Mouse (Mus musculus) naive thymus-derived CD4-positive, alpha-beta T cell, adult 5 months (primary cell): ENCODE measurements around the gene Pramel4. TPM values are rescaled to one million over a fixed set of nuclear protein-coding genes. Genes with fewer than 3 reads are reported as not detected.

Source experiments
- polyA plus RNA-seq: library from polyadenylated mRNA; unstranded; fragments of 100-300 nt; shearing (Covaris generic); gene quantifications from one replicate; pipeline ENCODE4 v1.2.1, GENCODE M21; 2017

Pramel4 gene
- polyA plus RNA-seq, result 0.40 TPM

DNA sequence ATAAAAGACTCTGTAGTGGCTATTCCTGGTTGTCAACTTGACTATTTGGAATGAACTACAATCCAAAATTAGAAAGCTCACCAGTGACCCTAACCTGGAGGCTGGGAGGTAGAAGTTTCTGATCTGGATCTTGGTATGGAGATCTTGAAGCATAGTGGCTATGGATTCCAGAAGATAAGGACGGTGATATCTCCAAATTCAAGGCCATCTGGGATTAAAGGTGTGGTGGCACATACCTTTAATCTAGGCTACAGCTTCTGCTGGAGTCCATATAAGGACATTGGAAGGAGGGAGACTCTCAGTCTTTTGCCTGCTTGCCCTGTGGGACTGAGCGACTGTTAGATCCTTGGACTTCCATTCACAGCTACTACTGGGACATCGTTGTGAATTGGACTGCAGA lies at the start of gene Pramel4:
Gene Pramel4 (plus strand): TSS at position 301 of the 400 bp plus-strand sequence.

DNA sequence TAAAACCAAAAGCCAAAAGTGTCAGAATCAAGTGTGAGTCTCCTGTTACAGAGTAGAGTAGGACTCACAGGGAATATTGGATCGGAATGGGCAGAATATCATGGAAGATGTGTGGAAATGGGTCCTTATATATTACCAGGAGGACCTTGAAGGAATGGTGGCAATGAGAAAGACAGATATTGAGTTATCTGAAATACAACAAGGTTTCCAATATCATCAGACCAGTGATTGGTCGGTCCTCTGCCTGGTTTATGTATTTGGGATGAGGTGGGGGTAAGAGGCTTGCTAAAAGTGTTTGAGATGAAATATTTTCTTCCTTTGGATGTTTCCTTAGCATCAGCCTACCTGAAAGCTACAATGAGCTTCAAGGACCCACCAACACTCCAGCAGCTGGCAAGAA lies 47.2 kb downstream of the Pramel4 start, which contains the start of gene Gm13102:
Gene Gm13102 (plus strand): TSS at position 301 of the 400 bp plus-strand sequence.

Other genes starting within 250 kb of the Pramel4 start
- gene Gm13084, start 243.0 kb upstream of the Pramel4 start, polyA plus RNA-seq, result not detected
- not detected for gene Gm13103, start 212.6 kb upstream of the Pramel4 start, polyA plus RNA-seq
- gene Pramef6, start 158.7 kb upstream of the Pramel4 start, polyA plus RNA-seq, result not detected
- not detected for gene Pramef25, start 108.1 kb upstream of the Pramel4 start, polyA plus RNA-seq
- gene Gm13101, start 92.2 kb upstream of the Pramel4 start, polyA plus RNA-seq, result not detected
- not detected for gene Pramef17, start 64.8 kb upstream of the Pramel4 start, polyA plus RNA-seq
- not detected for gene Gm13102, start 47.3 kb downstream of the Pramel4 start, polyA plus RNA-seq
- not detected for gene Oog3, start 103.5 kb downstream of the Pramel4 start, polyA plus RNA-seq
- not detected for gene Oog2, start 131.6 kb downstream of the Pramel4 start, polyA plus RNA-seq
- not detected for gene C87977, start 154.2 kb downstream of the Pramel4 start, polyA plus RNA-seq
- gene Pramel5, start 221.4 kb downstream of the Pramel4 start, polyA plus RNA-seq, result not detected